ENCODE assay signal across 31 mouse cellular contexts in the genomic region with DNA sequence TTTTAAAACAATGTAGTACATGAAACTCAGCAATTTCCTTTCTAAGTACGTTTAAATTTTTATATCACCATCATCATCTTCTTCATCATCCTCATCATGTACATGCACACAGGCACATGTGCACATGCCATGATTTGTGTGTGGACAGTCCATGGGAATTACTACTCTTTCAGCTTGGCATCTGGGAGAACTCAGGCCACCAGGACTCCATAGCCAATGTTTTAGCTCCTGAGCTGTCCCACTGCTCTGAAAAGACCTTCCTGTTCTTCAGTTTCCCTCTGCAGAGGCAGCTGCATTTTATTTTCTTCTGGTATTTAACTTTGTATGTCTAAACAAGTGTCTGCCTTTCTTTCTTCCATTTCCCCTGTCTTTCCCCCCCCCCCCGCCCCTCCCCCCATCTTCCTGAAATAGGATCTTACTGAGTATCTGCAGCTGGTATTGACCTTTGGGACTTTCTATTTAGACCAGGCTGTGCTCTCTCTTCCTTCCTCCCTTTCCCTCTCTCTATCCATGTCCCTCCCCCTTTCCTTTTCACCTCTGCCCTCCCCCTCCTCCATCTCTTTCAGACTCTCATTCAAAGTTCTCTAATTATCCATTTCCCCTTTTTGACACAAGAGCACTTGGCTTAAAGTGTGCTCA.
DNase-seq lines count a peak whose midpoint lies in the region; ATAC-seq and TF ChIP-seq lines count a peak whose summit lies in the region.
"Had no signal": no experiment of that assay in that cellular context is flagged by ENCODE, and none has a peak within 500 bp of the region (broad histone marks: within the 10 kb centered on the region; RNA-seq: fewer than 3 reads in every experiment).

No protein-coding gene starts in this region.

- intact Hi-C loops in left cerebral cortex, postnatal 10 days (cut with DNase I), result no loop called here

- H3K36me3 ChIP-seq in hindbrain, embryonic 11.5 days (ENCODE audit: control insufficient read depth, insufficient read depth, low read length), result no peaks in the 10 kb centered on the region
- H3K36me3 ChIP-seq in hindbrain, postnatal 0 days (ENCODE audit: insufficient read depth, low read length), result no peaks in the 10 kb centered on the region
- no peaks in the 10 kb centered on the region for H3K36me3 ChIP-seq in intestine, postnatal 0 days (ENCODE audit: control insufficient read depth, insufficient read depth)
- H3K36me3 ChIP-seq: hindbrain, embryonic 15.5 days; limb, embryonic 12.5 days; liver, embryonic 15.5 days; lung, embryonic 15.5 days; midbrain, embryonic 12.5 days; neural tube, embryonic 13.5 days had no signal

- 93% methylated on average over 1 of the region's 2 CpGs for WGBS in hindbrain, embryonic 11.5 days
- 71% methylated on average over 2 of the region's 2 CpGs for WGBS in hindbrain, postnatal 0 days
- 69% methylated on average over 1 of the region's 2 CpGs for WGBS in intestine, postnatal 0 days

- no peak overlapping the region for H3K4me2 ChIP-seq in hindbrain, embryonic 11.5 days (replicated peaks; ENCODE audit: low read depth, low read length)
- no peak overlapping the region for H3K4me2 ChIP-seq in hindbrain, postnatal 0 days (ENCODE audit: low read depth, low read length)
- H3K4me2 ChIP-seq in intestine, postnatal 0 days (replicated peaks; ENCODE audit: low read depth), result no peak overlapping the region
- H3K4me2 ChIP-seq: forebrain, embryonic 13.5 days; heart, embryonic 11.5 days; hindbrain, embryonic 15.5 days; limb, embryonic 12.5 days; liver, embryonic 15.5 days; lung, embryonic 15.5 days; midbrain, embryonic 12.5 days; neural tube, embryonic 13.5 days had no signal

- H3K4me1 ChIP-seq in hindbrain, embryonic 11.5 days (replicated peaks; ENCODE audit: control insufficient read depth, insufficient read depth, low read length), result no peaks in the 10 kb centered on the region
- H3K4me1 ChIP-seq in hindbrain, postnatal 0 days (ENCODE audit: insufficient read depth, low read length), result no peaks in the 10 kb centered on the region
- H3K4me1 ChIP-seq in intestine, postnatal 0 days (replicated peaks; ENCODE audit: control insufficient read depth, insufficient read depth, low read length), result no peaks in the 10 kb centered on the region
- H3K4me1 ChIP-seq: forebrain, embryonic 13.5 days; hindbrain, embryonic 15.5 days; liver, embryonic 15.5 days; megakaryocyte, embryonic 14.5 days; neural tube, embryonic 13.5 days had no signal

- TF ChIP-seq CTCF in hindbrain, postnatal 0 days (IDR thresholded peaks at IDR 0.05; ENCODE audit: low read depth), result no peak
- TF ChIP-seq CTCF in intestine, postnatal 0 days (IDR thresholded peaks at IDR 0.05; ENCODE audit: low read depth), result no peak

- no peak for ATAC-seq in hindbrain, embryonic 11.5 days (ENCODE audit: low FRiP score)
- ATAC-seq in hindbrain, postnatal 0 days, result no peak
- 0 out of 2 replicates have a peak, but pooled peaks have one; percentile 43 for ATAC-seq in intestine, postnatal 0 days
- ATAC-seq: forebrain, embryonic 13.5 days had no signal

- H3K9ac ChIP-seq in hindbrain, embryonic 11.5 days (ENCODE audit: low read depth, low read length), result no peak overlapping the region
- H3K9ac ChIP-seq in hindbrain, postnatal 0 days (replicated peaks; ENCODE audit: low read length), result no peak overlapping the region
- no peak overlapping the region for H3K9ac ChIP-seq in intestine, postnatal 0 days (ENCODE audit: low read depth, low read length)
- H3K9ac ChIP-seq: forebrain, embryonic 13.5 days; hindbrain, embryonic 15.5 days; limb, embryonic 12.5 days; liver, embryonic 15.5 days; lung, embryonic 15.5 days; midbrain, embryonic 12.5 days; neural tube, embryonic 13.5 days had no signal

- no peak overlapping the region for H3K27ac ChIP-seq in hindbrain, embryonic 11.5 days (ENCODE audit: low read depth, low read length)
- H3K27ac ChIP-seq in hindbrain, postnatal 0 days, result no peak overlapping the region
- no peak overlapping the region for H3K27ac ChIP-seq in intestine, postnatal 0 days (ENCODE audit: low read depth, low read length)
- H3K27ac ChIP-seq: forebrain, embryonic 13.5 days; hindbrain, embryonic 15.5 days; limb, embryonic 12.5 days; liver, embryonic 15.5 days; lung, embryonic 15.5 days; midbrain, embryonic 12.5 days; neural tube, embryonic 13.5 days had no signal

- no peaks in the 10 kb centered on the region for H3K9me3 ChIP-seq in hindbrain, embryonic 11.5 days (ENCODE audit: control insufficient read depth, low read length)
- H3K9me3 ChIP-seq in hindbrain, postnatal 0 days (ENCODE audit: low read length), result no peaks in the 10 kb centered on the region
- H3K9me3 ChIP-seq in intestine, postnatal 0 days (ENCODE audit: control insufficient read depth), result no peaks in the 10 kb centered on the region
- H3K9me3 ChIP-seq: forebrain, embryonic 13.5 days; hindbrain, embryonic 15.5 days; limb, embryonic 12.5 days; liver, embryonic 15.5 days; lung, embryonic 15.5 days; midbrain, embryonic 12.5 days; neural tube, embryonic 13.5 days had no signal

- no peak overlapping the region for H3K4me3 ChIP-seq in hindbrain, embryonic 11.5 days (ENCODE audit: low read depth, low read length)
- no peak overlapping the region for H3K4me3 ChIP-seq in hindbrain, postnatal 0 days (ENCODE audit: low read length)
- H3K4me3 ChIP-seq in intestine, postnatal 0 days (ENCODE audit: low read depth, low read length), result no peak overlapping the region
- H3K4me3 ChIP-seq: forebrain, embryonic 13.5 days; hindbrain, embryonic 15.5 days; limb, embryonic 12.5 days; liver, embryonic 15.5 days; lung, embryonic 15.5 days; megakaryocyte, embryonic 14.5 days; midbrain, embryonic 12.5 days; myocyte; neural tube, embryonic 13.5 days had no signal

- DNase-seq in hindbrain, embryonic 11.5 days (ENCODE audit: low spot score), result peak; percentile 2
- no peak for DNase-seq in hindbrain, postnatal 0 days (ENCODE audit: low spot score)
- DNase-seq in R1 (ENCODE audit: low read depth, low spot score), result peak; percentile 70
- peak; percentile 22 for DNase-seq in embryo, embryonic 9.5 days (ENCODE audit: extremely low spot score)
- DNase-seq in left cerebral cortex, postnatal 10 days (ENCODE audit: extremely low spot score in 1 of 2, low spot score in 2 of 2), result no peak
- no peak for DNase-seq in cerebellum, postnatal 10 days
- no peak for DNase-seq in cerebellum, adult 11-12 months
- DNase-seq: adrenal gland, adult 2 months; adrenal gland, postnatal 36 days; cerebellum, adult 2 months; cerebellum, postnatal 25 days; gastrocnemius, postnatal 36 days; heart, adult 18-20 months; heart, postnatal 36 days; kidney, postnatal 14 days; layer of hippocampus, adult 9-11 months; right cerebral cortex, postnatal 25 days; spleen, adult 18-20 months; thymus, adult 2 months had no signal

- no peaks in the 10 kb centered on the region for H3K27me3 ChIP-seq in hindbrain, embryonic 11.5 days (ENCODE audit: control insufficient read depth, insufficient read depth, low read length)
- H3K27me3 ChIP-seq in hindbrain, postnatal 0 days (ENCODE audit: insufficient read depth, low read length), result no peaks in the 10 kb centered on the region
- H3K27me3 ChIP-seq in intestine, postnatal 0 days (replicated peaks; ENCODE audit: control insufficient read depth, insufficient read depth, low read length), result no peaks in the 10 kb centered on the region
- H3K27me3 ChIP-seq: forebrain, embryonic 13.5 days; hindbrain, embryonic 15.5 days; limb, embryonic 12.5 days; liver, embryonic 15.5 days; lung, embryonic 15.5 days; megakaryocyte, embryonic 14.5 days; midbrain, embryonic 12.5 days; neural tube, embryonic 13.5 days; Patski had no signal

Comparison
In these comparisons a context has a peak if more than half of its experiments do, and no peak if none do; other contexts are left out.
1. DNase-seq: peak in hindbrain, embryonic 11.5 days (single experiment), R1 (single experiment) and embryo, embryonic 9.5 days (single experiment); none in hindbrain, postnatal 0 days (single experiment), left cerebral cortex, postnatal 10 days (0 of 2), cerebellum, postnatal 10 days (0 of 2) and cerebellum, adult 11-12 months (single experiment).